Mouse (Mus musculus): ENCODE measurements around the gene Pard3b. TPM values are rescaled to one million over a fixed set of nuclear protein-coding genes. Genes with fewer than 3 reads are reported as not detected.

Gene Pard3b
- polyA plus RNA-seq (2012; rRNA removed): 5.7 and 9.3 TPM in 2 replicates

DNA sequence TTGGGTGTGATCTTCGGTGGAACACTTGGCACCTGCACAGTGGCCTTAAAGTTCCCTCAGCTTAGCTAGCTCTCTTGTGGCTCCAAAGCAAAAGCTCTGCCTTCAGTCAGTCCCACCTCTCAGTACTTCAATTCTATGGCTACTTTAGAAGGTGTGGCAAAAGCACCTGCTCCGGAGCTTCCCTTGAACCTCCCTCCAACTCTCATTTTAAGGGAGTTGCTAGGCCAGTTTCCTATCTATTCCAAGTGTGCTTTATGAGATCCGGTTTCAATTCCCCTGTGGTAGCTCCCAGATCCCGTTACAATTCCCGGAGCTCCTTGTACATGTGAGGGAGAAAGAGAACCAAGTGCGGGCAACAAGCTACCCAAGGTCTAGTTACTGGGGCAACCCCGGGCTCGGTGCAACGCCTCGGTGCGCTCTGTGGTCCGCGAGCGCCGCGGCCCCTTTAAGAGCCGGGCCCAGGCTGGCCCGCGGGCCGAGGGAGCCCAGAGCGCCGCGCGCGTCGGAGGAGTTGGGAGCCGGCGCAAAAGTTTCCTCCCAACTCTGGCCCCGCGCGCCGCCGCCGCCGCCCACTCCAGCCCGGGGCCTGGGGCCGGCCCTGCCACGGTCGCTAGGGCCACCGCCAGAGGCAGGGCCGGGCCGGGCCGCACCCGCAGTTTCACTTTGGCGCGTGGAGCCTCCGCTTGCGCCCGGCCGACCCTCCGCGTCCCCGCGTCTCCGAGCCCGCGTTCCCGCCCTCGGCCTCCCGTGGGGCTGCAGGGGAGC is at the start of gene Pard3b:
Gene Pard3b (plus strand): TSS at position 478 of the 765 bp plus-strand sequence.
- TF ChIP-seq POLR2A (IDR thresholded peaks at IDR 0.05; ENCODE audit: borderline replicate concordance, extremely low read depth, low read depth, low read length): 0 out of 2 replicates have a peak, but pooled peaks have one; percentile 22
- TF ChIP-seq CTCF (IDR thresholded peaks at IDR 0.05; ENCODE audit: insufficient read depth, low read length): no peak

GRCm38 (mm10) chr1:61616176-61616575 is 22.4 kb upstream of the Pard3b start:
- no peaks in the 10 kb centered on the region for H3K4me1 ChIP-seq (ENCODE audit: control insufficient read depth, insufficient read depth, low read length)
- no peak for DNase-seq
- H3K4me3 ChIP-seq (replicated peaks; ENCODE audit: extremely low read depth, low read depth, low read length): no peak overlapping the region
- no peak for TF ChIP-seq CTCF (IDR thresholded peaks at IDR 0.05; ENCODE audit: insufficient read depth, low read length)
- no peak for TF ChIP-seq POLR2A (IDR thresholded peaks at IDR 0.05; ENCODE audit: borderline replicate concordance, extremely low read depth, low read depth, low read length)

More for the DNA sequence above, at the start of gene Pard3b:
- Histone ChIP-seq H3K4me1 (ENCODE audit: control insufficient read depth, insufficient read depth, low read length) (peaks cover 7% of the 10 kb centered on the region), H3K4me3 (replicated peaks; ENCODE audit: extremely low read depth, low read depth, low read length) (peak within 1 kb of the TSS; percentile 98)
- peak; percentile 67 for DNase-seq
- WGBS: under 1% methylated on average over 60 of the region's 60 CpGs

DNA sequence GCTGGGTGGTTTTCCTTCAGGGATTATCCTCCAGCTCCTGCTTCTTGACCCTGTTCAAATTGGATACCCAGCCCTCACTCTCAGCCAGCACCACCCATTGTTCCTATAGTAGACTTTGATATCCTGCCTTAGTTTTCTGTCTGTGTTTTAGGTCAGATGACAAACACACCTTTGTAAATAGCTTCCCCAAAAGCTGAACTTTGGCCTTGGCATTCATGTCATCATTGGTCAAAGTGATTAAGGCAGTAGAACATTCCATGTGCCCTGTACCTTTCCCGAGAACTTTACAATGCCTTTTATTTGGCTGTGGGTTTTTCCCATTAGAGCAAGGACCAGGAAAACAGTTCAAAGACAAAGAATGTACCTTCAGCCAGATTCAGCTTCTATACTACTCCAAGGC is 18.0 kb upstream of the Pard3b start:
- no peaks in the 10 kb centered on the region for H3K4me1 ChIP-seq (ENCODE audit: control insufficient read depth, insufficient read depth, low read length)
- no peak for DNase-seq
- no peak overlapping the region for H3K4me3 ChIP-seq (replicated peaks; ENCODE audit: extremely low read depth, low read depth, low read length)
- TF ChIP-seq POLR2A (IDR thresholded peaks at IDR 0.05; ENCODE audit: borderline replicate concordance, extremely low read depth, low read depth, low read length) (no peak), CTCF (IDR thresholded peaks at IDR 0.05; ENCODE audit: insufficient read depth, low read length) (no peak)
- WGBS: 79% methylated on average over 1 of the region's 1 CpGs

DNA sequence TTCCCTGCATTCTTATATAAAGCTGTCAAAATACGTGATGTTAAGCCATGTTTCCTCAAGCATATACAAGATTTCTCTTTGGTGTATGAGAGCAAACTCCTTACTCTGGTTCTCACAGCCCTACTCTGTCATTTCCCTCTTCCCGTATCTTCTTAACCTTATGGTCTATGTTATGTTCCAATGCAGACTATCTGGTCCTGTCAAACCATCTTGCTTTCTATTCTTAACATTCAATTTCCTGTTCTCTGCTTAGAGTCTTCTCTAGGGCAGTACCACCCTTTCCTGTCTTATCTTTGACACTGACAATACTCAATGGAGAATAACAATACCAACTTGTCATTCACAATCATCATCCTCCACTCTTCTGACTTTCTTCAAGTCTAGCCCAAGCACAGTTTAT is 8.8 kb upstream of the Pard3b start:
- Histone ChIP-seq H3K4me3 (replicated peaks; ENCODE audit: extremely low read depth, low read depth, low read length) (no peak overlapping the region), H3K4me1 (ENCODE audit: control insufficient read depth, insufficient read depth, low read length) (no peaks in the 10 kb centered on the region; the same call in none of the 2 replicates)
- DNase-seq: no peak
- no peak for TF ChIP-seq POLR2A (IDR thresholded peaks at IDR 0.05; ENCODE audit: borderline replicate concordance, extremely low read depth, low read depth, low read length)
- TF ChIP-seq CTCF (IDR thresholded peaks at IDR 0.05; ENCODE audit: insufficient read depth, low read length): no peak
- 54% methylated on average over 2 of the region's 2 CpGs for WGBS

GRCm38 (mm10) chr1:61639114-61640093 is 780 bp downstream of the Pard3b start:
- DNase-seq: peak; percentile 54
- TF ChIP-seq POLR2A (IDR thresholded peaks at IDR 0.05; ENCODE audit: borderline replicate concordance, extremely low read depth, low read depth, low read length) (no peak), CTCF (IDR thresholded peaks at IDR 0.05; ENCODE audit: insufficient read depth, low read length) (no peak)
- 3% methylated on average over 40 of the region's 40 CpGs for WGBS
- peaks cover 7% of the 10 kb centered on the region for H3K4me1 ChIP-seq (ENCODE audit: control insufficient read depth, insufficient read depth, low read length)
- peak overlapping the region; percentile 98 for H3K4me3 ChIP-seq (replicated peaks; ENCODE audit: extremely low read depth, low read depth, low read length)

DNA sequence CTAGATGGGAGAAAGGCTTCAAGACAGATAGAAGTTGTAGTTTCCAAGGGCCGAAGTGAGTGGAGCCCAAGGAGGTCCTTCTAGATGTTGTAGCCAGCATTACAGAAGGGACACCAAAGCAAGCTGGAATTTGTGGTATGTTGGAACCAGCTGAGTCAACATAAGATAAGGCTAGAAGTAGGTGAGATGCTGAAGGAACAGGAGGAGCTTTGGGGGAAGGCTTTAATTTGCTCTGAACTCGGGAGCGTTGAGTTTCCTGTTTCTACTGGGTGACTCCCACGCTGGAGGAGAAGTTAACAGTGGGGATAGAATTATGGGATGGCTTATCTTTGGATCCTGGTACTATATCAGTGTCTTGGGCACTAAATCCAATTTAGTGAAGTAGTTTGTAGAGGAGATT is 3.3 kb downstream of the Pard3b start:
- TF ChIP-seq POLR2A (IDR thresholded peaks at IDR 0.05; ENCODE audit: borderline replicate concordance, extremely low read depth, low read depth, low read length) (no peak), CTCF (IDR thresholded peaks at IDR 0.05; ENCODE audit: insufficient read depth, low read length) (no peak)
- WGBS: 32% methylated on average over 4 of the region's 4 CpGs
- H3K4me3 ChIP-seq (replicated peaks; ENCODE audit: extremely low read depth, low read depth, low read length): no peak overlapping the region
- DNase-seq: no peak
- H3K4me1 ChIP-seq (ENCODE audit: control insufficient read depth, insufficient read depth, low read length): peaks cover 13% of the 10 kb centered on the region

- WGBS: 60% methylated on average over 3 of the region's 3 CpGs
Observed at GRCm38 (mm10) chr1:61645062-61645461, 6.4 kb downstream of the Pard3b start.

DNA sequence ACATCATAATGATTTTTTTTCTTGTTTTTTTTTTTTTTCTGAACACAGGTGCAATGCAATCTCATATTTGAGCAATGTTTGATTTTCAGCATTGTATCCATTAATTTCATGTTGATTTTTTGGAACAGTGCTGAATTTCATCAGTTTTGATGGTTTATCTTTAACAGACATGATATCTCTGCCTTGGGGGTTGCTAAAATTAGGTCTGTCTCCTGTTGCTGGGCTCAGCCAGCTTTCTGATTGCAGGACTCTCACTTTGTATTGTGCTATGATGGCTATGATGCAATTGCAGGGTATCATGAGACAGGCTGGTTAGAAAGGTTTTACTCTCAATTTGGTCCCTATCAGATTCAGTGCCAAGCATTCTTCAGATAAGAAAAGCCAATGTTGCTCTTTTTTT is 11.3 kb downstream of the Pard3b start:
- DNase-seq: no peak
- Histone ChIP-seq H3K4me3 (replicated peaks; ENCODE audit: extremely low read depth, low read depth, low read length) (no peak overlapping the region), H3K4me1 (ENCODE audit: control insufficient read depth, insufficient read depth, low read length) (peaks cover 7% of the 10 kb centered on the region)
- TF ChIP-seq POLR2A (IDR thresholded peaks at IDR 0.05; ENCODE audit: borderline replicate concordance, extremely low read depth, low read depth, low read length): no peak
- TF ChIP-seq CTCF (IDR thresholded peaks at IDR 0.05; ENCODE audit: insufficient read depth, low read length): no peak

More at GRCm38 (mm10) chr1:61645062-61645461, 6.4 kb downstream of the Pard3b start:
- DNase-seq: no peak
- TF ChIP-seq CTCF (IDR thresholded peaks at IDR 0.05; ENCODE audit: insufficient read depth, low read length) (no peak), POLR2A (IDR thresholded peaks at IDR 0.05; ENCODE audit: borderline replicate concordance, extremely low read depth, low read depth, low read length) (no peak)
- Histone ChIP-seq H3K4me3 (replicated peaks; ENCODE audit: extremely low read depth, low read depth, low read length) (no peak overlapping the region), H3K4me1 (ENCODE audit: control insufficient read depth, insufficient read depth, low read length) (peaks cover 10% of the 10 kb centered on the region; the same call in 1 of the 2 replicates)
